Mouse (Mus musculus) left cerebral cortex, postnatal 4 days (tissue): Measurements from ENCODE around the gene Mdm4. TPM values are rescaled to one million over a fixed set of nuclear protein-coding genes. Genes with fewer than 3 reads are reported as not detected.

ENCODE experiments used
- microRNA-seq: library from miRNA; unstranded; fragments of <30 nt; microRNA quantifications from one replicate; pipeline ENCODE4 v1.2.0, GENCODE M21; 2022
- total RNA-seq, 2 experiments: library from RNA; stranded (reverse); gene quantifications; 2 replicates each; pipeline ENCODE4 v1.2.3; 2021

Gene Mdm4
- total RNA-seq, 2 experiments from 2014 or later: 103 to 109 TPM

Small RNAs within 50 kb of the gene (microRNA-seq; reads per million reads assigned to microRNA genes)
- gene Gm44300: not detected

Other genes with a start within 250 kb of the Mdm4 start
- 100 to 1,000 TPM; 101 to 117 TPM for gene Lrrn2, start 150.3 kb downstream of the Mdm4 start, total RNA-seq
- 10 to 100 TPM; 52.0 to 56.3 TPM for gene Pik3c2b, start 15.1 kb upstream of the Mdm4 start, total RNA-seq
- gene Ppp1r15b, start 100.6 kb upstream of the Mdm4 start, total RNA-seq: 10 to 100 TPM; 44.0 to 45.4 TPM
- 10 to 100 TPM; 61.7 to 63.2 TPM for gene Plekha6, start 133.6 kb upstream of the Mdm4 start, total RNA-seq